Mouse (Mus musculus): ENCODE measurements around the gene Ovol1.

DNA sequence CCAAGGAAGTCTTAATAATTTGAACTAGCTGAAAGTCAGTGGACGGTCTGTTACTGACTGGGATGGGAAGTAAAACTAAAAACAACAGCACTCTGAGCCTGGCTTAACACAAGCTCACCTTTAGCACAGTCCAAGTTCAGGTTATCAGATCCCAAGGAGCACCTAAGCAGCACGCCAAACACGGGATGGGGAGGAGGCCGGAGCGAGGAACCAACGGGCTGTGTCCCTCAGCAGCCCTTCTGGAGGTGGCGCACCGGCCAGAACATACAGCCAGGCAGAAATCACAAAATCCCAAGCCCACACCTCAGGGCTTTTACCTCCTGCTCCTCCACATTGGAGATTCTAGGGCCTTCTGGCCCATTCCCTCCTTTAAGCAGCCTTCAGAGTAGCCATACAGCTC lies 1.7 kb downstream of the Ovol1 start:
- no peak for TF ChIP-seq POLR2A (IDR thresholded peaks at IDR 0.05; ENCODE audit: insufficient read length, low read depth)
- no peak for TF ChIP-seq USF1 (IDR thresholded peaks at IDR 0.05; ENCODE audit: low read depth)
- TF ChIP-seq TCF12 (IDR thresholded peaks at IDR 0.05; ENCODE audit: insufficient read depth, poor library complexity, severe bottlenecking): no peak
- TF ChIP-seq MYOD1 (IDR thresholded peaks at IDR 0.05; ENCODE audit: control insufficient read depth in 1 of 3, insufficient read length in 2 of 3, low read depth in 2 of 3): no peak
- no peak for TF ChIP-seq TCF3 (IDR thresholded peaks at IDR 0.05; ENCODE audit: insufficient read length, low read depth)
- TF ChIP-seq MAX (IDR thresholded peaks at IDR 0.05; ENCODE audit: low read depth): no peak
- no peak for TF ChIP-seq POLR2AphosphoS2 (IDR thresholded peaks at IDR 0.05; ENCODE audit: insufficient read length, low read depth)
- TF ChIP-seq CEBPB (IDR thresholded peaks at IDR 0.05; ENCODE audit: insufficient read depth, poor library complexity, severe bottlenecking): no peak
- TF ChIP-seq SRF (IDR thresholded peaks at IDR 0.05; ENCODE audit: control insufficient read depth, insufficient read length, low read depth): no peak
- TF ChIP-seq MYOG (IDR thresholded peaks at IDR 0.05; ENCODE audit: control insufficient read depth in 1 of 3, insufficient read depth in 1 of 3, insufficient read length in 2 of 3, low read depth in 2 of 3): no peak
- no peak for TF ChIP-seq REST (IDR thresholded peaks at IDR 0.05; ENCODE audit: insufficient read depth, insufficient read length)
- TF ChIP-seq E2F4 (IDR thresholded peaks at IDR 0.05; ENCODE audit: insufficient read depth): no peak
